Mouse (Mus musculus): ENCODE data around the gene Clk2.

Gene Clk2

DNA sequence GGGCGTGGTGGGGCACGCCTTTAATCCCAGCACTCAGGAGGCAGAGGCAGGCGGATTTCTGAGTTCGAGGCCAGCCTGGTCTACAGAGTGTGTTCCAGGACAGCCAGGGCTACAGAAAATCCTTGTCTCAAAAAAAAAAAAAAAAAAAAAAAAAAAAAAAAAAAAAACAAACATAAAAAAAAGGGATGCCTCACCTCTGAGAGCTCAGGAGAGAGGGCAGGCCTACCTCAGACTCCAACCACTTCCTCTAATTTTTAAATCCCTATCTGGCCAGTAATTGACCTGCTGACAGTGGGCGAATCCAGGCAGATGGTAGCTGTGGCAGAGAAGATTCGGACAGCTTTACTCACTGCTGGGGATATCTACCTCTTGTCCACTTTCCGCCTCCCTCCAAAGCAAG lies 51.8 kb downstream of the Clk2 start:
- CTCF ChIA-PET: interaction anchor here in 2 of 4 experiments (0.6 to 1.1 kb wide), 5 partner anchors 20 to 265 kb away, joined by 3 to 6 read pairs (median 4); no protein-coding TSS in a partner anchor
- POLR2A ChIA-PET: interaction anchor here in 2 of 4 experiments (0.6 to 2.2 kb wide), 4 partner anchors 9 to 963 kb away, joined by 3 to 14 read pairs (median 6); partner anchors contain the start of genes Gba (in 1 of the 2) and Mtx1 (in 1 of the 2)

DNA sequence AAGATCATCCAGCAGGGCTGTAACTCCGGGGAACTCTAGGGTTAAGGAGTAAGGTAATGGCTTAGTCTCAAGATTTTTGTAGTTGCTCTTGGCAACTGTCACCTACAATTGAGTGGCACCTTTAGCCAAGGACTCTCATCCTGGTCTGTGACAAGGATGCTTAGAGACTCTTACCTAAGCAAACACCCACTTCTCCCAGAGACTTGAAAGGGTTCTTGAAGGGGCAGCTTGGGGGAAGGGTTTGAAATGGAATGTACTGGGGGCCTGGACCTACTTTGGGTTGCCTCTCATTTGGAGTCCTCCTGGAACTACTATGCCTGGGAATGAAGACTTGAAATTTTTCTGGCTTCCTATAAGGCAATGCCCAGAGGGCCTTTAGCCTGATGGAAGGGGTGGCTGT lies 53.7 kb downstream of the Clk2 start:
- ChIA-PET CTCF (interaction anchor here in 1 of 4 experiments (3.2 kb wide), 1 partner anchor 25 kb away, joined by 12 read pairs; no protein-coding TSS in a partner anchor), POLR2A (interaction anchor here in 2 of 4 experiments (0.6 to 2.2 kb wide), 8 partner anchors 8 to 735 kb away, joined by 3 to 14 read pairs (median 3); partner anchors contain the start of gene Mtx1 (in 1 of the 2))

DNA sequence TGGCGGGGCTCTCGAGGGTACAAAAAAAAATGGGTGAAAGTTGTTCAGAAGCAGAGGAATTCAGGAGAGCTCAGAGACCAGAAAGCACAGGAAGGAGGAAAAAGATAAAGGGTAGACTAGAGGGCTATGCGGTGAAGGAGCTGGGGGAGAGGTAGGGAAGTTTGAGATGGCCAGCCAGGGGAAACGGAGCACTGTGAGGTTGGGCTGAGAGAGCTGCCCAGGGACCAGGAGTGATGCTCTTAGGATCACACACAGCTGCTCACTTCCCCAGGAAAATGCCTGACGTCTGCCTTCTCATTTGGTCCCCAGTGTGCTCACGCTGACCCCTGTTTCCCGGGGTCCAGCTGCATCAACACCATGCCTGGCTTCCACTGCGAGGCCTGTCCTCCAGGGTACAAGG lies 55.0 kb downstream of the Clk2 start:
- ChIA-PET CTCF (interaction anchor here in 2 of 4 experiments (0.6 to 3.2 kb wide), 3 partner anchors 23 to 166 kb away, joined by 3 to 12 read pairs (median 4); no protein-coding TSS in a partner anchor), POLR2A (interaction anchor here in 1 of 4 experiments (0.6 kb wide), 1 partner anchor 88 kb away, joined by 3 read pairs; no protein-coding TSS in a partner anchor)

DNA sequence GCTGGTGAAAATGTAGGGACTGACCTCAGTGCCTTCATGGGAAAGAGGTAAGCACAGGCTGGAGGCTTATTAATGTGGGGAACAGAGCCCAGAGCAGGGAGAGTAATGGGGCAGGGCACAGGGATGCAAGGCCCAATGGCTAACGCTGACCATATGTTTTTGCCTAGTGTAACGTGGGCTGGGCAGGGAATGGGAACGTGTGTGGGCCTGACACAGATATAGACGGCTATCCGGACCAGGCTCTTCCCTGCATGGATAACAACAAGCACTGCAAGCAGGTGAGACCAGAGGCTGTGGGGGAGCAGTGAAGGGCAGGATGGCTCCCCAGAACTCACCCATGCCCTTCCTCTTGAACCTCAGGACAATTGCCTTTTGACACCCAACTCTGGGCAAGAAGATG lies 56.6 kb downstream of the Clk2 start:
- CTCF ChIA-PET: no interaction called here
- POLR2A ChIA-PET: no interaction called here

DNA sequence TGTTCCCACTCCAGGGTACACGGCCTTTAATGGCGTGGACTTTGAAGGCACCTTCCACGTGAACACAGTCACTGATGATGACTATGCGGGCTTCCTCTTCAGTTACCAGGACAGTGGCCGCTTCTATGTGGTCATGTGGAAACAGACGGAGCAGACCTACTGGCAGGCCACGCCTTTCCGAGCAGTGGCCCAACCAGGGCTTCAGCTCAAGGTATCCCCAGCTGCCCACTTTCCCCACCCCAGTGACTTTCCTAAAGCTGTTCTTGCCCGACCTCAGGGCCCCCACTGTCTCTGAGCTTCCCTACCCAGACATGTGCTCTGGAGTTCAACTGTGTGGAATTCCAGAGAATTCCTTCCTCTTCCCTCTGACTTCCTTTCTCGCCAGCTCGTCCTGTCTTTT lies 60.2 kb downstream of the Clk2 start:
- ChIA-PET POLR2A (interaction anchor here in 3 of 4 experiments (0.6 to 4.7 kb wide), 24 partner anchors 8 to 212 kb away, joined by 3 to 58 read pairs (median 6); partner anchors contain the start of genes Scamp3 (in 2 of the 3), Thbs3 (in 2 of the 3), Clk2 (in 1 of the 3) and Efna1 (in 1 of the 3)), CTCF (interaction anchor here in 3 of 4 experiments (0.5 to 3.9 kb wide), 7 partner anchors 19 to 256 kb away, joined by 3 to 40 read pairs (median 4); partner anchors contain the start of genes Krtcap2 (in 2 of the 3) and Trim46 (in 1 of the 3))

DNA sequence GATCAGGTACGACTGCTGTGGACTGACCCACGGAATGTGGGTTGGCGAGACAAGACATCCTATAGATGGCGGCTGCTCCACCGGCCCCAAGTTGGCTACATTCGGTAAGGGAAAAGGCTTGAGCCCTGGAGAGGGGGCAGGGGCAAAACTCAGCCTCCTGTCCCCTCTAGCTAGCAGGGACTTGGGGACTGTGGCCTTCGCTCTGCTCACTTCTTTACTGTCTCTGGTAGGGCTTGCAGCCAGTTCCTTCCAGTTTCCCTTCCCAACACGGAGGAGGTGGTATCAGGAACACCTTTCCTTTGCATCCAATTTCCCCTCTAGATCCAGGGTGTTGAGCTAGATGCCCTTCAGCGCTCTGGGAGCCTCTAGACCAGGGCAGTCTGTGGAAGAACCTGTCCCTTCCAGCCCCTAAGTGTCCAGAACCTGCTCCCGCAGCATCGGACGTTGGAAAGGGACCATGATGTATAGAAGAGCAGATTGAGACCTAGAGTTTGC lies 60.8 kb downstream of the Clk2 start:
- POLR2A ChIA-PET: interaction anchor here in 3 of 4 experiments (0.6 to 4.7 kb wide), 45 partner anchors 8 to 231 kb away, joined by 3 to 58 read pairs (median 4); partner anchors contain the start of genes Thbs3 (in 3 of the 3), Fam189b (in 2 of the 3), Krtcap2 (in 2 of the 3) and Scamp3 (in 2 of the 3)
- CTCF ChIA-PET: interaction anchor here (0.5 to 3.9 kb wide), 10 partner anchors 16 to 256 kb away, joined by 3 to 40 read pairs (median 3); partner anchors contain the start of genes Krtcap2 (in 2 of the 4), Adam15 (in 1 of the 4) and Trim46 (in 1 of the 4)

DNA sequence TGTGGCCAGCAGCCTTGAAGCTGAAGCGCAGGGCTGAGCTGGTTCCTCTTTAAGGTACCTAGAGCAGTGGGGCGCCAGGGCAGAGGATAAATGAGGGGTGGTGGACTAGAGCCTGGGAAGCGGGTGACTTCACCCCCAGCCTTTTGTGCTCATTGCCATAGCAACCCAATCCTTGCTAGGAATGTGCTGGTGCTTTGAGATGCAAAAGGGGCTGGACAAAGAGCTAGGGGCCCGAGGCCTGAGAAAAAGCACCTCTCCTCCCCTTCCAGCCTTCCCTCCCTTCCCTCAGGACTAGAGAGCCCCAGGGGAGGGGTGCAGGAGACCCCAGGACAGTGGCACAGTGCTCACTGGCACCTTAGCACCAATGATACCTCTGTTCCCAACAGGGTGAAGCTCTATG lies 61.3 kb downstream of the Clk2 start:
- POLR2A ChIA-PET: interaction anchor here (0.6 to 4.7 kb wide), 61 partner anchors 9 to 673 kb away, joined by 3 to 58 read pairs (median 4); partner anchors contain the start of genes Thbs3 (in 4 of the 4), Fam189b (in 3 of the 4), Scamp3 (in 3 of the 4) and Gba (in 2 of the 4)

DNA sequence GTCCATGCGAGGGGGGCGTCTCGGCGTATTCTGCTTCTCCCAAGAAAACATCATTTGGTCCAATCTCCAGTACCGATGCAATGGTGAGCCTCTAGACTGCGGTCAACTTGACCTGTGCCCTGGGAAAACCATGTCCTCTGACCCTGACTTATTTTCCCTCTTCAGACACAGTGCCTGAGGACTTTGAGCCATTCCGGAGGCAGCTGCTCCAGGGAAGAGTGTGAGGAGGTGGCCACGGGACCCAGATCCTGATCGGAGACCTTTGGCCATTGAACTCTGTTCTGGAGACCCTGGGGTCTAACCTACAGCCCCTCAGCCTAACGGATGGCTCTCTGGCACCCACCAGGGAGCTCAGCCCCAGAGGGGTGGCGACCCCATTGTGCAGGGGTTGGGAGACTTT lies 61.8 kb downstream of the Clk2 start:
- POLR2A ChIA-PET: interaction anchor here (0.5 to 4.7 kb wide), 57 partner anchors 9 to 674 kb away, joined by 3 to 58 read pairs (median 4); partner anchors contain the start of genes Thbs3 (in 4 of the 4), Fam189b (in 3 of the 4), Scamp3 (in 3 of the 4) and Gba (in 2 of the 4)
- CTCF ChIA-PET: interaction anchor here in 3 of 4 experiments (0.5 to 3.9 kb wide), 14 partner anchors 12 to 547 kb away, joined by 3 to 40 read pairs (median 3); partner anchors contain the start of genes Krtcap2 (in 2 of the 3), Adam15 (in 1 of the 3), Hcn3 (in 1 of the 3) and Trim46 (in 1 of the 3)

More for the DNA sequence above, 61.3 kb downstream of the Clk2 start:
- CTCF ChIA-PET: interaction anchor here in 3 of 4 experiments (0.6 to 3.9 kb wide), 13 partner anchors 12 to 547 kb away, joined by 3 to 40 read pairs (median 3); partner anchors contain the start of genes Krtcap2 (in 2 of the 3), Adam15 (in 1 of the 3), Hcn3 (in 1 of the 3) and Trim46 (in 1 of the 3)

Measured in embryonic stem cell, embryonic (primary cell).